Mouse (Mus musculus) forebrain, embryonic 13.5 days (tissue): ENCODE data around the gene Lifr. TPM values are rescaled to one million over a fixed set of nuclear protein-coding genes. Genes with fewer than 3 reads are reported as not detected.

Experiments
- ATAC-seq: fragments of 200-750 bp; cut with Nextera tagmentation; 2 replicates; pipeline ENCODE4 v1.8.0; 2017
- H3K27ac ChIP-seq: fragments of 300-500 bp; sonication (generic); 2 replicates; pipeline ENCODE4 v1.5.1; 2015; ENCODE audit warnings: inconsistent platforms, mild to moderate bottlenecking, moderate library complexity
- H3K27me3 ChIP-seq: fragments of 300-500 bp; sonication (generic); 2 replicates; pipeline ENCODE4 v1.6.1; 2015; ENCODE audit warnings: mild to moderate bottlenecking, inconsistent platforms
- H3K36me3 ChIP-seq: fragments of 300-500 bp; sonication (generic); 2 replicates; pipeline ENCODE4 v1.6.1; 2015; ENCODE audit warnings: mild to moderate bottlenecking, inconsistent platforms; ENCODE audit not compliant: poor library complexity, severe bottlenecking
- H3K4me1 ChIP-seq: fragments of 300-500 bp; sonication (generic); 2 replicates; pipeline ENCODE4 v1.6.1; 2015; ENCODE audit warnings: inconsistent platforms
- H3K4me2 ChIP-seq: fragments of 300-500 bp; sonication (generic); 2 replicates; pipeline ENCODE4 v1.6.1; 2015; ENCODE audit warnings: inconsistent platforms, mild to moderate bottlenecking, moderate library complexity
- H3K4me3 ChIP-seq: fragments of 300-500 bp; sonication (generic); 2 replicates; pipeline ENCODE4 v1.5.1; 2015; ENCODE audit warnings: mild to moderate bottlenecking, inconsistent platforms
- H3K9ac ChIP-seq: fragments of 300-500 bp; sonication (generic); 2 replicates; pipeline ENCODE4 v1.6.1; 2015; ENCODE audit warnings: mild to moderate bottlenecking, inconsistent platforms
- H3K9me3 ChIP-seq: fragments of 300-500 bp; sonication (generic); replicated peaks from 2 replicates; pipeline ENCODE4 v1.6.1; 2016; ENCODE audit warnings: inconsistent platforms
- WGBS: fragments of 180-500 bp; shearing (Covaris S2); methylation state at CpG from one replicate; pipeline ENCODE4 v1.1.7; 2015; 5-methylcytosine and 5-hydroxymethylcytosine counted together
- polyA plus RNA-seq: library from polyadenylated mRNA; unstranded; fragments of >200 nt; fragmentation: Nextera tagmentation; extraction: Ambion mirVana; gene quantifications from 2 replicates; pipeline ENCODE4 v1.2.1, GENCODE M21; 2015

Gene Lifr
- polyA plus RNA-seq, 1 experiment from 2014 or later, result 4.5 TPM

DNA sequence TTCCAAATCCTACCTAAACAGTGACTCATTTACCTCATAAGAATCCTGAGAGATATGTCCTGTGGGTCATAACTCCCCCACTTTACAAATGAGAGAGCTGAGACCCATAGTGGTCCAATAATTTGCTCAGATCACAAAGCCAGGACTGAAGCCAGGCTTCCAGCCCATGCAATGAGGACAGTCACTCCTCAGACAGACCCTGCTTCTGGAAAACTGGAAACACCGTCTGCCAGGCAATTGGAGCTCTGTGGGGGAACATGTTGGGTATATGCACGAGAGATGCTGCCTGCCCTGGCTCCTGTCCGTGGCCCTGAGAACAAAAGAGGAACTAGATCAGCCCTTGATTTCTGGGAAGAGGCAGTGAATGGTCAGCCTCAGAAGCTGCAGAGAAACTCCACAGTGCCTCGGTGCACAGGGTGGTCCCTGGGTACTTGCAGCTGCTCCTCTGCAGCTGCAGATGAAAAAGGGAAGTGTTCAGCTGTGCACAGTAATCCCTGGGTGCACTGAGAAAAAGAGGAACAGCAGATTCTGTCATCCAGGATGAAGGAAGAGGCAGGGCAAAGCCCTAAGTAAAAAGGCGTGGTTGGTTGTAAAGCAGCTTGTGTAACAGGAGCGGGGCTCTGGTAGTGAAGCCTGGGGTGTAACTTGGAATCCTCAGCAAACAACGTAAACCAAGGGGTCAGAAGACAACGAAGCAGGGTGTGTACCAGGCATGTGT is 5.5 kb upstream of the Lifr start:
- Histone ChIP-seq H3K27me3 (no peaks in the 10 kb centered on the region), H3K27ac (no peak overlapping the region), H3K9ac (no peak overlapping the region), H3K4me1 (no peaks in the 10 kb centered on the region), H3K4me2 (no peak overlapping the region), H3K9me3 (no peaks in the 10 kb centered on the region), H3K36me3 (no peaks in the 10 kb centered on the region), H3K4me3 (no peak overlapping the region)
- ATAC-seq, result peak; percentile 21; the same call in 1 of the 2 replicates
- whole genome bisulfite sequencing, result 40% methylated on average over 8 of the region's 8 CpGs

DNA sequence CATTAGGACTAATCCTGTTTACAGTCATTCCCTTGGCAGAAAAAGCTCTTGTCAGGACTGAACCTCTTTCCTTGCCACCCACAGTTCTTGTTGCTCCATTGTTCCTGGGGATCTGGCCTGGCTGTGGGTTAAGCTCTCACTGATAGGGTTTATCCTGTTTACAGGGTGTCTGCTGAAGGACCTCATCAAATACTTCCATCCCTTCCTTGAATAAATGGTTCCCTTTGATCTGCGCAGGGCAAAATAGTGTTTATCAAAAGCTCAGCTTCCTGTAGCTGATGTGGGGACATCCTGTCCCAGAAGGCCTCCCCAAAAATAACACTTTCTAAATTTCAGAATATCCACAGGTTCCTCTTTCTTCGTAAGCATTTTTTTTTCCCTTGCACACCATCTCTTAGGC is 1.7 kb upstream of the Lifr start:
- WGBS, result 31% methylated on average over 2 of the region's 2 CpGs
- Histone ChIP-seq H3K4me1 (no peaks in the 10 kb centered on the region), H3K27me3 (no peaks in the 10 kb centered on the region)

DNA sequence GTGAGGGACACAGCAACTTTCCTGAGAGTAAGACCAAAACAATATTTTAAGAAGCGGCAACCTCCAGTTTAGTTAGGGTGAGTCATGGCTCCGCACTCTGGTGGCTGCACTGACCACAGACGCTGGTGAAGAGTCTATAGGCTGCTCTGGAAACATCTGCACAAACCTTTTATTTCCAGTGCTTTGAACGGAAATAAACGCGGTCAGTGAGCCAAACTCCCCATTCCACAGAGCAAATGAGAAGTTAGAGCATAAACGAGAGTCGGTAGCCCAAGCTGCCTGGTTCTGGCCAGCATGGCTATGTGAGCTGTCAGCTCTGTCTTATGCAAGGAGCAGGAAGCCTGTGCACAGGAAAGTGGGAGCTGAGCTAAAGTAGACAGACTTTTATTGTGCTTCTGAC is 1.9 kb downstream of the Lifr start:
- Histone ChIP-seq H3K27me3 (no peaks in the 10 kb centered on the region), H3K4me1 (no peaks in the 10 kb centered on the region), H3K9ac (no peak overlapping the region), H3K27ac (no peak overlapping the region), H3K36me3 (no peaks in the 10 kb centered on the region), H3K4me3 (no peak overlapping the region), H3K4me2 (no peak overlapping the region), H3K9me3 (no peaks in the 10 kb centered on the region)
- 44% methylated on average over 8 of the region's 8 CpGs for WGBS
- no peak for ATAC-seq

More for the DNA sequence above, 1.7 kb upstream of the Lifr start:
- Histone ChIP-seq H3K36me3 (no peaks in the 10 kb centered on the region), H3K27ac (no peak overlapping the region), H3K4me3 (no peak overlapping the region), H3K4me2 (no peak overlapping the region), H3K9me3 (no peaks in the 10 kb centered on the region), H3K9ac (no peak overlapping the region)
- ATAC-seq, result no peak

DNA sequence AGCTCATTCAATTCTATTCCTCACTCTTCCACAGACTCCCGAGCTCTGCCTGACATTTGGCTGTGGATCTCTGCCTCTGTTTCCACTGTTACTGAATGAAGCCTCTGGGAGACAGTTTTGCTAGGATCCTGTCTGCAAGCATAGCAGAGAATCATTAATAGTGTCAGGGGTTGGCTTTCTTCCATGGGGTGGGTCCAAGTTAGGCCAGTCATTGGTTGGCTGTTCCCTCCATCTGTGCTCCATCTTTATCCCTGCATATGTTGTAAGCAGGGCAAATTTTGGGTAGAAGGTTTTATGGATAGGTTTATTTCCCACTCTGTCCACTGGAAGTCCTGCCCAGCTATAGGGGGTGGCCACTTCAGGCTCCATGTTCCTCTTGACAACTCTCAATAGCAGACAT is 9.0 kb downstream of the Lifr start:
- no peak overlapping the region for H3K9ac ChIP-seq
- no peak for ATAC-seq
- H3K27me3 ChIP-seq, result no peaks in the 10 kb centered on the region
- H3K4me1 ChIP-seq, result no peaks in the 10 kb centered on the region
- H3K36me3 ChIP-seq, result no peaks in the 10 kb centered on the region
- H3K4me3 ChIP-seq, result no peak overlapping the region
- no peak overlapping the region for H3K4me2 ChIP-seq
- 92% methylated on average over 1 of the region's 1 CpGs for WGBS
- no peak overlapping the region for H3K27ac ChIP-seq
- no peaks in the 10 kb centered on the region for H3K9me3 ChIP-seq

DNA sequence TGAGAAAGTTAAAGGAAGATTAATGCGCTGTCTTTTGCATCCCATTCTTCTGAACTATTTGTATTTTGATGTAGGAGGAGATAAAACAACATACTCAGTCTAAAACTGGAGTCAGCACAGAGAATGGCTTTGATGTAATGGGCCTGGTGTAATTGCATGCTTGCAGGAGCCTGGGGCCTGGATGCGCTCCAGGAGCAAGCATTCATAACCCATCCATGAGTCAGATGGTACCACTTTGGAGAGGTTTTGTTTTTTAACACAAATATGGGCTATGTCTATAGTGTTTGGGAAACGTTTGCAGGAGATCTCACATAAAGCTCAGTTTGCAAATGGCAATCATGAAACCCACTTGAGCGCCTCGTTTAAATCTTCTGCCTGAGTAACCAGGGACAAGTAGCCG is 9.8 kb downstream of the Lifr start:
- Histone ChIP-seq H3K4me3 (no peak overlapping the region), H3K27ac (no peak overlapping the region), H3K4me2 (no peak overlapping the region), H3K4me1 (no peaks in the 10 kb centered on the region), H3K36me3 (no peaks in the 10 kb centered on the region), H3K27me3 (no peaks in the 10 kb centered on the region), H3K9ac (no peak overlapping the region), H3K9me3 (no peaks in the 10 kb centered on the region)
- no peak for ATAC-seq
- WGBS, result 53% methylated on average over 6 of the region's 6 CpGs

DNA sequence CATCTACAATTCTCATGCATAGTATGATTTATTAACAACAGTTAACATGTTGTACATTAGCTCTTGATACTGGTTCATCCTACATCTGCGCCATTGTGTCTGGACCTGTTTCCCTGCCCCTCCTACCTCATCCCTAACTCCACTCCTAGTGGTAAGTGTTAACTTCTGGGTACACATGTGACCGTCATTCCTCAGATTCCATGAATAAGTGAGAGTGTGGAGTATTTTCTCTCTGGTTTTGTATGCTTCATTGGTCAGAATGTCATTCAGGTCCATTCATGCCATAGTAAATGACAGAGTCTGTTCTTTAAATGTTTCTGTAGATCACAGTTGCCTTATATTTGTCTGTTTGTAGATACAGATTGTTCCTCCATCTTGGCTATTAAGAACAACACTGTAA is 12.6 kb downstream of the Lifr start:
- Histone ChIP-seq H3K4me3 (no peak overlapping the region), H3K9me3 (no peaks in the 10 kb centered on the region), H3K27me3 (no peaks in the 10 kb centered on the region), H3K4me2 (no peak overlapping the region), H3K36me3 (no peaks in the 10 kb centered on the region), H3K4me1 (no peaks in the 10 kb centered on the region), H3K9ac (no peak overlapping the region), H3K27ac (no peak overlapping the region)
- 92% methylated on average over 2 of the region's 2 CpGs for WGBS
- no peak for ATAC-seq

DNA sequence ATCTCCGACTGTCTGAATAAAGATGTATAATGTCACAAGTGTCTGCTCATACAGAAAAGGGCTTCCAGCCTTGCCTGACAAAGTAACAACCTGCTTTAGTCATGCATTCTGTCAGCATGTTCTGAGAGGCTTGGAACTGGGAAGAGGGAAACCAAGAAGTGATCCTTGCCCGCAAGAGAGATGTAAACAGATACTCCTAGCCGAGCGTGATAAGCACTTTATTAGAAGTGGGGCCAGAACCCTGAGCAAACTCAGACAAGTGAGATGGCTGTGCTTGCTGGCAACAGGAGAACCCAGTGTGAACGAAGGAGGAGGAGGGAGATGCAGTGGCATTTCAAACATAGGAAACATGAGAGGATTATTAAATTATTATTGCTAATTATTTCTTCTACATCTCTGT is 14.8 kb downstream of the Lifr start:
- no peaks in the 10 kb centered on the region; the same call in 1 of the 2 replicates for H3K9me3 ChIP-seq
- H3K4me3 ChIP-seq, result no peak overlapping the region
- ATAC-seq, result no peak
- H3K27ac ChIP-seq, result no peak overlapping the region
- no peak overlapping the region for H3K9ac ChIP-seq
- no peaks in the 10 kb centered on the region for H3K36me3 ChIP-seq
- no peaks in the 10 kb centered on the region for H3K27me3 ChIP-seq
- no peak overlapping the region for H3K4me2 ChIP-seq
- WGBS, result 85% methylated on average over 5 of the region's 5 CpGs
- H3K4me1 ChIP-seq, result no peaks in the 10 kb centered on the region

DNA sequence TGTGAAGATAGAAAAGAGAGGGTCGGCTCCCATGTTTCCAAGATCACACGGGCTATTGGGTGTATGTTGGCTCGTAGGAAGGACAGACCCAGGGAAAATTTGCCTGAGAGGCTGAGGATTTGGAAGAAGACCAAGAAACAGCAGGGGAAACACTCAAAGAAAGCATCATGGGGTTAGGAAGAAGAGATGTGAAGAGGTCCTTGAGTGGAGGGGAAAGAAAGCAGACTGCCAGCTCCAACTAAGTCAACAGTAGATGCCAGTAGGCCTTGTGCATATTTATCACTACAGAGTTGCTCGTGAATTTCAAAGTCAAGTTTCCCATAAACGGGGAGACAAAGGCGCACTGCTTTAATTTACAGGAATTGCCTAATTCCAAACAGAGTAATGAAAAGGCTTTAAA is 17.7 kb downstream of the Lifr start:
- Histone ChIP-seq H3K4me3 (no peak overlapping the region), H3K36me3 (no peaks in the 10 kb centered on the region), H3K27me3 (no peaks in the 10 kb centered on the region), H3K27ac (no peak overlapping the region), H3K9me3 (no peaks in the 10 kb centered on the region; the same call in 1 of the 2 replicates), H3K9ac (no peak overlapping the region), H3K4me2 (no peak overlapping the region), H3K4me1 (no peaks in the 10 kb centered on the region)
- 84% methylated on average over 6 of the region's 6 CpGs for WGBS
- ATAC-seq, result no peak

DNA sequence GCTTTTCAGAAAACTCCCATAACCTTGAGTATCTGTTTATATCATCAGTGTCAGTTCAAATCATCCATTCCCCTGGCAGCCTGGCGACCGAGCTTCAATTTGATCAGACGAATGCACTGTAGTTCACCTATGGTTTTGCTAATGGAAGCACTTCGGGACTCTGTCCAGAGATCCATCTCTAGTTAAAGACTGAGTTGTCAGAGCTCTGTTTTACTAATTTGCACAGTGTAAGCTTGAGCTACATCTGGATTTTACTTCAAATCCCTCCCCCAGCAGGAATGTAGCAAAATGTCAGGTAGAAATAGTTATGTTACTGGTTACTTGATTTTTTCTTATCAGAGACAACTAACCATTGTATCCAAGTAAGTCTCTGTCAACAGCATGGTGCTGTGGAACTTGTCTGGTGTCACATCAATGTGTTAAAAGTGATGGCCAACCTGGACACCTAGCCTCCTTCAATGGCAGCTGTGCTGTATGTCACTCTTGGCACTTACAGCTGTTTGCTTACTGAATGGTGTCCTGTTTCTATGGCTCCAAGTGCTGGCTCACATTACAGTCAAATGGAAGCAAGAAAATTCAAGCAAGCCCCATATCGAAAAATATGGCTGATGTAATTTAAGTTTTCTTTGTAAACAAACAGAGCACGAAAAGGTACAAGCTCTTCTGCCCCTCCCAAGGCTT is 22.0 kb downstream of the Lifr start:
- no peak for ATAC-seq
- Histone ChIP-seq H3K4me2 (no peak overlapping the region), H3K27ac (no peak overlapping the region), H3K27me3 (no peaks in the 10 kb centered on the region), H3K9me3 (no peaks in the 10 kb centered on the region; the same call in 1 of the 2 replicates), H3K9ac (no peak overlapping the region), H3K4me1 (no peaks in the 10 kb centered on the region), H3K36me3 (no peaks in the 10 kb centered on the region), H3K4me3 (no peak overlapping the region)
- 87% methylated on average over 6 of the region's 6 CpGs for WGBS

DNA sequence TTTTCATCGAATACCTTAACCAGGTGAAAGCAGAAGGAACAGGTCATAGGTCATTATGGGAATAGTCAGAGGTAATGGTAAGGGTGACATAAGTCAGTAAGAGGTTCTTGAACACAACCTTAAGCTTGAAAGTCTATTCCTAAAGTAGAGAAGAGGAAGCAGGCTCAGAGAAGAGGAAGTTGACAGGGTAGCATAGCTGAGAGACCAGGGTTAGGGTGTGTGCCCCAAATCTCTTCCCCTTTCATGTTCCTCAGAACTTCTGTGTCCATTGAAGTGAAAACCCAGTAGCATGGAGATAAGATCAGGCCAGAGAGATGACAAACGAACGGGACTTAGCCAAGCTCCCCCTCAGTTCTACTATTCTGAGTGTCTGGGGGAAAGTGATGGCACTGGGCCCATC is 23.5 kb downstream of the Lifr start:
- Histone ChIP-seq H3K4me1 (0 out of 2 replicates have a peak, but pooled peaks cover 6% of the 10 kb centered on the region), H3K9me3 (no peaks in the 10 kb centered on the region; the same call in 1 of the 2 replicates), H3K4me3 (no peak overlapping the region), H3K27me3 (no peaks in the 10 kb centered on the region), H3K36me3 (no peaks in the 10 kb centered on the region), H3K4me2 (no peak overlapping the region), H3K9ac (no peak overlapping the region), H3K27ac (no peak overlapping the region)
- WGBS, result 96% methylated on average over 3 of the region's 3 CpGs
- no peak for ATAC-seq

DNA sequence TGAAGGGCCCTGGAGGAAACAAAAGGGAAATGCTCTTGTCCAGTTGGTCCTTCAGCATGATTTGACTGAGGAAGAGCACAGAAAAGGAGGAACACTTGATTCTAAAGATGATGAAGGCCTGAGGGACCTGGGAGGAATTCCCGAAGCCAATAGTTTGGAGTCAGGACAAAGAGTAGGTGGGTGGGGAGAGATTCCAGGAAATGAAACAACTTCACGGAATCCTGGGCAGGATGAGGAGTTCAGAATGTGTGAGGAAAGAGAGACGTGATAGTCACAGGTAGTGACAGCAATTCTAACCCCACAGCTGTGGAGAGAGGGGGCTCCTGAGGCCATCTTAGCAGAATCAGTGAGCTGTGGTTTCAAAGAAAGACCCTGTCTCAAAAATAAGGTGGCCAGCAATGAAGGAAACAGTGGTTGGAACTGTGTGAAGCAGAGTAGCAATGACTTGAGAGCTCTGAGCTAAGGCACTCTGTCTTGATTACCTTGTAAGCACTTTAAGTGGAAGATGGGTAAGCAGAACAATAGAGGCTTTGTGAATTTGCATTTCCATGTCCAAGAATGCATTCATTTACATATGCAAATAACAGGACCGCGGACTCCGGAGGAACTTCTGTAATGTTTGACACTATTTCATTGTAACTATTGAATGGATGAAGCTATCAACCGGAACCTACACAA is 25.1 kb downstream of the Lifr start:
- Histone ChIP-seq H3K4me1 (0 out of 2 replicates have a peak, but pooled peaks cover 7% of the 10 kb centered on the region), H3K27me3 (no peaks in the 10 kb centered on the region), H3K4me3 (no peak overlapping the region), H3K9ac (no peak overlapping the region), H3K4me2 (no peak overlapping the region), H3K27ac (no peak overlapping the region), H3K9me3 (no peaks in the 10 kb centered on the region), H3K36me3 (no peaks in the 10 kb centered on the region)
- ATAC-seq, result no peak
- WGBS, result 38% methylated on average over 7 of the region's 7 CpGs

DNA sequence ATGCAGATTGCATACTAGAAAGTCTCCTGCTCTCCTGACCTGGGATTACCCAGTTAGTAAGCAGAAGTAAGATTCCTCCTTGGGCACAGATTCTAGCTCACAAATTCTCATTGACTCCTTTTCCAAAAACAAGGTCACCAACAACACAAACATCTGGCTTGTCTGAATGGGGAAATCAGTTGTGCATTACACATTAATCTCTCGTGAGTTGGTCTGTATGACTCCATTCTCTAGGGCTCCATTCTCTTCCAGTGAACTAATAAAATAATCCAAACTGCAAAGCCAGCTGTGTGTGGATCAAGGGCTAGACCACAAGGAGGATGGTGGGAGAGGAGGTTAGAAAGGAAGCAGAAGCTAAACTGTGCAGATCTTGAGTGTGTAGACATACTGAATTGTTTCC is 25.8 kb downstream of the Lifr start:
- WGBS, result 59% methylated on average over 1 of the region's 1 CpGs
- Histone ChIP-seq H3K27me3 (no peaks in the 10 kb centered on the region), H3K36me3 (no peaks in the 10 kb centered on the region), H3K9me3 (no peaks in the 10 kb centered on the region), H3K9ac (no peak overlapping the region), H3K27ac (no peak overlapping the region), H3K4me1 (0 out of 2 replicates have a peak, but pooled peaks cover 7% of the 10 kb centered on the region), H3K4me2 (no peak overlapping the region), H3K4me3 (no peak overlapping the region)
- ATAC-seq, result no peak
